Comparison of ENCODE assay signal across 10 mouse cellular contexts in genomic region chr6:37872861-37873260, GRCm38 (mm10). TPM values are rescaled to one million over a fixed set of nuclear protein-coding genes. Genes with fewer than 3 reads are reported as not detected.
DNase-seq lines count a peak whose midpoint lies in the region; ATAC-seq and TF ChIP-seq lines count a peak whose summit lies in the region.
"Had no signal": no experiment of that assay in that cellular context is flagged by ENCODE, and none has a peak within 500 bp of the region (broad histone marks: within the 10 kb centered on the region; RNA-seq: fewer than 3 reads in every experiment).

No protein-coding gene starts in this region.

- DNase-seq in intestine, embryonic 14.5 days (ENCODE audit: low spot score) = peak; percentile 58
- DNase-seq in A20 (ENCODE audit: low read depth, low spot score) (peak; percentile 19), ES-CJ7 (ENCODE audit: low read depth, low spot score) (peak; percentile 78)
- DNase-seq in hindbrain, embryonic 14.5 days (ENCODE audit: low spot score) = peak; percentile 55
- no peak for DNase-seq in kidney, adult 2 months
- DNase-seq: gastrocnemius, postnatal 25 days; thymus, postnatal 4 days had no signal

- H3K4me3 ChIP-seq in intestine, embryonic 14.5 days (ENCODE audit: low read depth, low read length) = no peak overlapping the region
- no peak overlapping the region for H3K4me3 ChIP-seq in intestine, embryonic 16.5 days (ENCODE audit: low read length)
- no peak overlapping the region for H3K4me3 ChIP-seq in hindbrain, embryonic 14.5 days (replicated peaks; ENCODE audit: low read length)
- no peak overlapping the region for H3K4me3 ChIP-seq in kidney, adult 2 months (ENCODE audit: insufficient read depth, low read depth, low read length)

- no peak overlapping the region for H3K27ac ChIP-seq in intestine, embryonic 14.5 days (ENCODE audit: low read depth)
- H3K27ac ChIP-seq in intestine, embryonic 16.5 days (ENCODE audit: low read length) = no peak overlapping the region
- H3K27ac ChIP-seq in hindbrain, embryonic 14.5 days = no peak overlapping the region
- no peak overlapping the region for H3K27ac ChIP-seq in kidney, adult 2 months (ENCODE audit: insufficient read depth, low read depth, low read length)
- H3K27ac ChIP-seq: liver, embryonic 14.5 days had no signal

- TF ChIP-seq POLR2A in kidney, adult 2 months (IDR thresholded peaks at IDR 0.05; ENCODE audit: low read depth, low read length) = no peak

- H3K9ac ChIP-seq in intestine, embryonic 14.5 days (ENCODE audit: low read length) = no peak overlapping the region
- H3K9ac ChIP-seq in intestine, embryonic 16.5 days (ENCODE audit: low read depth, low read length) = no peak overlapping the region
- no peak overlapping the region for H3K9ac ChIP-seq in hindbrain, embryonic 14.5 days
- H3K9ac ChIP-seq: liver, embryonic 14.5 days had no signal

- no peaks in the 10 kb centered on the region for H3K4me1 ChIP-seq in intestine, embryonic 14.5 days (replicated peaks; ENCODE audit: control insufficient read depth, insufficient read depth, low read length)
- H3K4me1 ChIP-seq in intestine, embryonic 16.5 days (ENCODE audit: control insufficient read depth, insufficient read depth, low read length) = no peaks in the 10 kb centered on the region
- no peaks in the 10 kb centered on the region for H3K4me1 ChIP-seq in hindbrain, embryonic 14.5 days (replicated peaks; ENCODE audit: control insufficient read depth, insufficient read depth, low read length)
- H3K4me1 ChIP-seq in kidney, adult 2 months (ENCODE audit: control insufficient read depth, insufficient read depth, low read length) = no peaks in the 10 kb centered on the region

- H3K36me3 ChIP-seq in intestine, embryonic 14.5 days (ENCODE audit: control insufficient read depth, insufficient read depth, low read length) = peaks cover 14% of the 10 kb centered on the region
- peaks cover 14% of the 10 kb centered on the region for H3K36me3 ChIP-seq in intestine, embryonic 16.5 days (ENCODE audit: control insufficient read depth, insufficient read depth, low read length)
- H3K36me3 ChIP-seq in hindbrain, embryonic 14.5 days (replicated peaks; ENCODE audit: control insufficient read depth, insufficient read depth) = peaks cover 23% of the 10 kb centered on the region
- no peaks in the 10 kb centered on the region for H3K36me3 ChIP-seq in kidney, adult 2 months (ENCODE audit: control insufficient read depth, insufficient read depth, low read length)

- no peak overlapping the region for H3K4me2 ChIP-seq in intestine, embryonic 14.5 days (ENCODE audit: low read length)
- no peak overlapping the region for H3K4me2 ChIP-seq in intestine, embryonic 16.5 days (ENCODE audit: low read depth, low read length)
- H3K4me2 ChIP-seq in hindbrain, embryonic 14.5 days (replicated peaks) = no peak overlapping the region

- no peak for TF ChIP-seq CTCF in kidney, adult 2 months (conservative IDR thresholded peaks at IDR 0.05; ENCODE audit: insufficient read depth, insufficient read length, low read depth, low read length)

- no peaks in the 10 kb centered on the region for H3K27me3 ChIP-seq in intestine, embryonic 14.5 days (replicated peaks; ENCODE audit: control insufficient read depth, insufficient read depth, low read length)
- H3K27me3 ChIP-seq in intestine, embryonic 16.5 days (replicated peaks; ENCODE audit: control insufficient read depth, insufficient read depth, low read length) = no peaks in the 10 kb centered on the region
- no peaks in the 10 kb centered on the region for H3K27me3 ChIP-seq in hindbrain, embryonic 14.5 days (ENCODE audit: control insufficient read depth, insufficient read depth, low read length)
- H3K27me3 ChIP-seq in kidney, adult 2 months (replicated peaks; ENCODE audit: control insufficient read depth, insufficient read depth, low read length) = no peaks in the 10 kb centered on the region

- WGBS in intestine, embryonic 14.5 days = 95% methylated on average over 1 of the region's 1 CpGs
- 91% methylated on average over 1 of the region's 1 CpGs for WGBS in intestine, embryonic 16.5 days
- 91% methylated on average over 1 of the region's 1 CpGs for WGBS in hindbrain, embryonic 14.5 days
- 100% methylated on average over 1 of the region's 1 CpGs for WGBS in kidney, adult 2 months

- H3K9me3 ChIP-seq in intestine, embryonic 14.5 days (ENCODE audit: control insufficient read depth, low read length) = peaks cover 50% of the 10 kb centered on the region
- H3K9me3 ChIP-seq in intestine, embryonic 16.5 days (ENCODE audit: control insufficient read depth, low read length) = peaks cover 38% of the 10 kb centered on the region
- peaks cover 52% of the 10 kb centered on the region for H3K9me3 ChIP-seq in hindbrain, embryonic 14.5 days (ENCODE audit: control insufficient read depth, low read length)

- ATAC-seq in intestine, embryonic 14.5 days (replicated peaks; ENCODE audit: low FRiP score, low TSS enrichment, low read depth) = no peak
- no peak for ATAC-seq in intestine, embryonic 16.5 days
- no peak for ATAC-seq in hindbrain, embryonic 14.5 days (ENCODE audit: low FRiP score)
- ATAC-seq in megakaryocyte-erythroid progenitor cell, adult 5-6 weeks (replicated peaks; ENCODE audit: low FRiP score, low TSS enrichment, poor library complexity, severe bottlenecking) = no peak

RNA-seq across cellular contexts. Expression of gene Trim24, which starts 2.2 kb away (rescaled TPM):
- 19.6 and 19.7 TPM in 2 replicates for polyA plus RNA-seq in intestine, embryonic 14.5 days (2014; fragmentation: Nextera tagmentation; extraction: Ambion mirVana)
- polyA plus RNA-seq in intestine, embryonic 16.5 days (2015; fragmentation: Nextera tagmentation; extraction: Ambion mirVana) = 6.0 and 6.1 TPM in 2 replicates
- 32.0 and 32.6 TPM in 2 replicates for polyA plus RNA-seq in hindbrain, embryonic 14.5 days (2014; fragmentation: Nextera tagmentation; extraction: Ambion mirVana)
- 50.1 TPM in 2 replicates for total RNA-seq in megakaryocyte-erythroid progenitor cell, adult 5-6 weeks (2014; fragmentation: Nextera tagmentation)
- total RNA-seq in megakaryocyte-erythroid progenitor cell, adult 5-6 weeks (2017) = 22.5 and 35.4 TPM in 2 replicates
- polyA plus RNA-seq in kidney, adult 2 months (2012; rRNA removed) = 14.1 and 17.5 TPM in 2 replicates
